Mouse (Mus musculus): ENCODE results near the gene Rab40c.
A peak's percentile ranks its signal among the peaks of the same experiment; 100 is the strongest.

The Rab40c gene

DNA sequence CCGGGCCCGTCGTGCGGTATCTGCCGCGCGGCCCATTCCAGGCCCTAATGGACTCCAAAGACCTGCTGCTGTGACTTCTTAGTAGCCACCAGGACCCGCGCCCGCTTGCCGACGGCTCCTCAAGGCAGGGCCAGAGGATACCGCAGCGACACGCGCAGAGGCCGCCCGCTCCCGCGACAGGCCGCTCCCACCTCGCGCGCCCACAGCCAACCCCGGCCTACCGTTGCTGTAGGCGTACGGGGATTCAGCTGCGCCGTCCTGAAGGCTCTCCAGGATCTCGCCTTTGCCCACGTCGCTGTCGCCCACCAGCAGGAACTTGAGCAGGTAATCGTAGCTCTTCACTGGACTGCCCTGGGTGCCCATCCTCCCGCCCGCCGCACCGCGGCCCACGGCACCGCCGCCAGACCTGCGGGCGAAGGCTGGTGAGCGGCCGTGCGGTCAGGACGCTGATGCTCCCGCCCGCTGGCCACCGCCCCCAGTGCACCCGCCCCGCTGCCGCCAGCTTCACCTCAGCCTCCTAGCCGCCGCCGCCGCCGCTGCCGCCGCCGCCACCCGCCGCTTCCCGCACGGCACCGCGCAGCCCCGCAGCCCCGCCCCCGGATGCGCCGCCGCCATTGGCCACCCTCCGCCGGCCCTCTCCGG, at the start of gene Rab40c:
Rab40c (minus strand) TSS at position 584 of the 642 bp plus-strand sequence.
- DNase-seq: peak; percentile 68

- no peak for DNase-seq
Measured at GRCm38 (mm10) chr17:25968176-25968575, 48.6 kb upstream of the Rab40c start.

- no peak for DNase-seq
Measured at GRCm38 (mm10) chr17:25967652-25968051, 48.1 kb upstream of the Rab40c start.

GRCm38 (mm10) chr17:25964271-25964670, 44.7 kb upstream of the Rab40c start:
- no peak for DNase-seq

- no peak for DNase-seq
Measured at GRCm38 (mm10) chr17:25962413-25962905, 42.9 kb upstream of the Rab40c start.

- no peak for DNase-seq
Measured at GRCm38 (mm10) chr17:25961566-25961965, 42.0 kb upstream of the Rab40c start.

- no peak for DNase-seq
Measured at GRCm38 (mm10) chr17:25959630-25960467, 40.3 kb upstream of the Rab40c start.

DNA sequence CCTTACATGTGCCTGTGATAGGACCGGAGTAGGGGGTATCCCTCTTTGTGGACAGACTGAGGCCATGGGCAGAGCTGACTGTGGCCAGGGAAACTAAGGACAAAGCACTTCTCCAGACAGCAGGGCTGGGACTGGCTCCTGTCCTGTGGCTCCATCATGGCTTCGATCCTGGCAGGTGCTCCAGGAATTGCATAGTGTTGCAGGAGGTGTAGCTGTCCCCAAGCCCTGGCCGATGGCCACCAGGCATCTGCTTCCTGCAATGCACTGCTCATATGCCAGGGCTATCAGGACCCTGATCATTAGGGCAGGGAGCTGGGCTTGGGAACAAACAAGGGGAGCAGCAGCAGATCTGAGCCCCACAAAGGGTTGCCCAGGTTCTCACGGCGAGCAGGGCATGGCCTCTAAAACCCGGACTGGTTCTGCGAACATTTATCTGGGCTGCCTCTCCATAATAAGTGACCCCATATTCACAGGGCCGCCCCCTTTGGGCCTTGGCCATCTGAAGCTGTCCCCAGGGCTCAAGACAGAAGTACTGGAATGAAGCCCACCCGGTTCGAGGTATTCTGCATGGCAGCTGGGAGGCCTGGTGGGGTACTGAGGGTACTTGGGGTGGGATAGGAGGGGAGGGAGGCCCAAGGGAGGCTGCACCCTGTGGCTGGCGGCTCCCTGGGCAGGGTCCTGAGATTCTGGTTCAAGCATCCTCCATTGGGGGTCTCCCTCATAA, 39.4 kb upstream of the Rab40c start:
- no peak for DNase-seq

GRCm38 (mm10) chr17:25957586-25958051, 38.1 kb upstream of the Rab40c start:
- no peak for DNase-seq

DNA sequence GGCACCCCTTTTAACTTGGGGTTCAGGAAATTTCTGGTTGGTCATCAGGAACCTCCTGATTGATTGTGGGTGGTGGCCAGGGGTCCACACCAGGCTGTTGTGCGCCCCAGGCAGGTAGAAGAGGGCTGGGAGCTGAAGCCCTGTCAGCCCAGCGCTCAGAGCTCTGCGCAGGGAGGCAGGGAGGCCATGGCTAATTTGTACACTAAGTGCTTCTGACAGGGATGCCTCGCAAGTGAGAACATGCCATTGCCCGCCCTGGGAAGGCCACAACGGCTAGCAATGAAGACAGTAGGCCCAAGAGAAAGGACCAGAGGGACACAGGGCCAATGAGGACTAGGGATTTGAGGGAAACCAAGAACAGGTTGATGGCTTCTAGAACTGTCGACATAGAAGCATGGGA, 37.1 kb upstream of the Rab40c start:
- no peak for DNase-seq

DNA sequence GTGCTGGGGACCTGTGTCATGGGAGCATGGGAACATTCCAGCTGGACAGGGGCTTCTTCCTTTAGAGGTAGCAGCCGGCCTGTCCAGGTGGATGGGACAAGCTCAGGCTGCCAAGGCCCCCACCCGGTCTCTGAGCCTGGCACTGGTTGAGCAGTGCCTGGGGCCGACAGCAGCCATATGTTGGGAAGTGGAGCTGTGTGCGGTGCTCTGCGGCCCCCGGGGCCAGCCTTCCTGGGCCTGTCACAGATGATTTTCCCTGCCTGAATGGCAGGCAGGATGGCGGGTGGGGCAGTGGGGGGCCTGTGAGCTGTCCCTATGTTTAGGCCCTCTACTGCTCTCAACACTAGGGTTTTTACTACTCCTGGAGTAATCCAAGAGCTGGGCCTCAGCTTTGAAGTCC, 36.7 kb upstream of the Rab40c start:
- no peak for DNase-seq

DNA sequence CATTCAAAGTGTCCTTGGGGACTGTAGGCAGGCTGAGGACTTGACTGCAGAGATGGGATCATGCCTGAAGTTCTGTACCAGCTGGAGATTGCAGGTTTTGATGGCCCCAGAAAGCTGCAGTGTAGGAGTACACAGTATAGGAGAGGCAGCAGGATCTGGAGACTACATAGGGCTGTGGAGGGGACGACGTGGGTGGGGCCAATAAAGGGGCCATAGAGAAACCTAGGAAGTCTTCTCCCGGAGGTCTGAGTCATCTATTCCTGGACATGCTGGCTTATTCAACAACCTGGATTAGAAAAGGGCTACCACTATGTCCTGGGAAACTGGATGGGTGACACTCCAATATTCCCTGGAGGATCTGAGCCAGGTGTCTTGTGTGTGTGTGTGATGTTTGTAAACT, 36.2 kb upstream of the Rab40c start:
- no peak for DNase-seq

DNA sequence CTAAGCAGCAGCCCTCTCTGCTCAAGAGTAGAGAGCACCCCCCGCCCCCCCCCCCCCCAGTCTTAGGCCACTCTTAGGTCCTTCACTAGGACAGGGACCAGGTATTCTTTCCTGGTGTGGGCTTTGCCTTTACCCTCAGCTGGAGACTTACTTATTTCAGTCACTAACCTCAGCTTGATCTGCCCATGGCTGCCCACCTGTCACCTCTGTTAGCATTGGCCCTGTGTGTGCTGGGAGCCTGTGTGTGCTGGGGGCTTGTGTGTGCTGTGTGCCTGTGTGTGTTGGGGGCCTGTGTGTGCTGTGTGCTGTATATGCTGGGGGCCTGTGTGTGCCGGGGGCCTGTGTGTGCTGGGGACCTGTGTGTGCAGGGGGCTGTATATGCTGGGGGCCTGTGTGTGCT, 35.1 kb upstream of the Rab40c start:
- no peak for DNase-seq

DNA sequence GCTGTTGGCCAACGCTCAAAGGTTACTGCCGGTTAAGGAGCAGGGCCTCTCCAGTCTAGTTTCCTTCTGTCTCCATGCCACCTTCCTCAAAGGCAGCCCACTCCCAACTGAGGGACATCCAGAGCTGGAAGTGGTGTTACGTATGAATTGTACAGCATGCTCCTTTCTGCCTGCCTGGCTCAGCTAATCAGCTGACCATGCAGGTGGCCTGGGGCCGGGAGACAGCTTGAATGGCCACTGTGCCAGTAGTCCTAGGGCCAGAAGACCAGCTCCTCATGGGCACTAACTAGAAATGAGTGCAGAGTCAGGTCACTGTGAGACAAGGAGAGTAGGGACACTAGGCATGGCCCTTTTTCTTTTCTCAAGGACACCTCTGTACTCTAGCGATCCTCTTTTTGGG, 33.6 kb upstream of the Rab40c start:
- no peak for DNase-seq

DNA sequence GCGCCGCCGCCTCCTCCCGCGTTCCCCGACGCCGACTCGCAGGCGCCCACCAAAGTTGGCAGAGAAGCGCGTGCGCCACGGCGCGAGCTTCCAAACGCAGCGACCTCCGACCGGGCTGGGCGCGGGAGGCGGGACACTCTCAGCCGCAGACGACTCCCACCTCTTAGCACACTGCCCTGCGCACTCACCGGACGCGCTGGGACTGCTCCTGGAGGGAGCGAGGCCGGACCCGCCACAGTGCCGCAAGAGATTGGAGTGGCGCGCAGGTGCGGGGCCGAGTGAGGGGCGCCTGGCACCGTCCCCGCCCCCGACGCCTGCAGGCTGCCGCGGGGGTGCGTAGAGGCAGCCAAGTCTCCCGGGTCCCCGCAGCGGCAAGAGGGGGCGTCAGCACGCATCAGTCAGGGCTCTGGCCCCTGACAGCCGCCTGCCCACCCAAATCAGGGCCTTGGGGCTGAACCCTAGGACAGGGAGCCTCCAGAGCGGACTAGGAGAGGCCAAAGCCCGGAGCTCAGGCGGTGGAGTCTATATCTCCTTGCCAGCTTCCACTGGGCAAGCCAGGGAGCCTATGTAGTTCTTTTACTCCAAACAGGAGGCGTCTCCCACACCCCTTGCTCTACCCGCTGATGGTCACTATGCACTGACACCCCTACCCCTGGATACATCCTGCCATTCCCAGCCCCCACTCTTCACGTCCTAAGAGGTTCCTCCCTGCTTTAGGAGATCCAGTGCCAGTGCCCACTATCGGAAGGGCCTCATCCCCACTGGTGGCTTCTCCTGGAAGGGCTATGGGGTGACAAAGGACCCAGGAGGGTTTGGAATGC, 32.5 kb upstream of the Rab40c start, which contains the start of gene A930017K11Rik:
A930017K11Rik (minus strand) TSS at position 763 of the 821 bp plus-strand sequence.
- no peak for DNase-seq

DNA sequence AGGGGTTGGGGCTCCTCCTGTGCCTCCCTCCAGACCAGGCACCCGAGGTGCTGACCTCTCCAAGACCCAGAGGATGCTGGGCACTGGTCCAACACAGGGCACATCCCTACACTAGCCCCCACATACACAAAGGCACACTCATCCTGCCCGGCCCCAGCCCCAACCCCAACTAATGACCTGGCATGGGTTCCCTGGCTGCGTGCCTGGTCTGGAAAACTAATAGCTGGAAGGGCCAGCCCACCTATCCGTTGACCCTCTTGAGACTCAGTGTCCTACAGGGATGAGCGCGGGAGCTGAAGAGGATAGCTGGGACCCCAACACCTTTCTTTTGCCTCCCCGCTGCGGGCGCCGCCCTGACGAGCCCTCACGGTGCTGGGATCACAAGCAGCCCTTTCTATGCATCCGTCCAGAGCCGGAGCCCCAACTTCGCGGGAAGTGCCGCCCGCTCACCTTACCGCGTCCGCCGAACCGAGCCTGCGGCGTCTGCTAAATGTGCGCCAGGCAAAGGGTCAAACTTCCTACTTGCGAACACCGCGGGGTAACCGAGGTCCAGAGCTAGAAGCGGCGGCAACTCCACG, 31.8 kb upstream of the Rab40c start:
- no peak for DNase-seq

- DNase-seq: no peak
Measured at GRCm38 (mm10) chr17:25950706-25951105, 31.2 kb upstream of the Rab40c start.

DNA sequence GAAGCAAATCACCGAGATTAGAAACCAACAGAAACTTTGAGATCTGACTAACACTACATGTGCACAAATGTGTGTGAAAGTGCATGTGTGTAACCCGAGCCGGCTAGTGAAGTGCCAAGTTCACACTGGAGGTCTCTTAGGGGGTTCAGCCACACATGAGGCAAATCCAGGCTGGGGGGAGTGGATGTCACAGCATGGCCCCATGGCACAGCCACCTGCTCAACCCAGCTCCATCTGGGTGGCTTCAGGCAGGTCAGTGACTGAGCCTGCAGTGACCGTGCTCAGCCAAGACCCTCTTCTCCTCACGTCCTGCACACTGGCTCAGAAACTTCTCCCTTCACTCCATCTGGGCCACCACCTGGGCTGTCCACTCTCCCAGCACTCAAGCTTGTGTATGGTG, 30.5 kb upstream of the Rab40c start:
- no peak for DNase-seq

- no peak for DNase-seq
Measured at GRCm38 (mm10) chr17:25948051-25948450, 28.5 kb upstream of the Rab40c start.

- DNase-seq: no peak
Measured at GRCm38 (mm10) chr17:25947576-25947975, 28.0 kb upstream of the Rab40c start.

- no peak for DNase-seq
Measured at GRCm38 (mm10) chr17:25946891-25947290, 27.4 kb upstream of the Rab40c start.

GRCm38 (mm10) chr17:25946349-25946748, 26.8 kb upstream of the Rab40c start:
- no peak for DNase-seq

All from right cerebral cortex, postnatal 25 days (tissue).